Mouse (Mus musculus) liver, embryonic 14.5 days (tissue): ENCODE measurements around the gene Rab6a. TPM values are rescaled to one million over a fixed set of nuclear protein-coding genes. Genes with fewer than 3 reads are reported as not detected.

Experiments used
- ATAC-seq: fragments of 200-750 bp; cut with Nextera tagmentation; 2 replicates; pipeline ENCODE4 v1.8.0; 2017; ENCODE audit warnings: moderate number of reproducible peaks, mild to moderate bottlenecking, moderate library complexity; ENCODE audit not compliant: insufficient read depth
- DNase-seq, 3 experiments: peaks; one replicate each; pipeline ENCODE4 v3.0.0-alpha.2; 2012 to 2013; ENCODE audit warnings: low read depth in 3 of 3, low spot score in 3 of 3
- H3K27ac ChIP-seq: fragments of 300-500 bp; sonication (generic); 2 replicates; pipeline ENCODE4 v1.5.1; 2014; ENCODE audit warnings: moderate library complexity, mild to moderate bottlenecking, control low read depth, inconsistent platforms
- H3K27me3 ChIP-seq: fragments of 300-500 bp; sonication (generic); 2 replicates; pipeline ENCODE4 v1.6.1; 2014; ENCODE audit warnings: mild to moderate bottlenecking, low read length, moderate library complexity; ENCODE audit not compliant: control insufficient read depth, insufficient read depth
- H3K36me3 ChIP-seq: fragments of 300-500 bp; sonication (generic); replicated peaks from 2 replicates; pipeline ENCODE4 v1.6.1; 2014; ENCODE audit warnings: low read depth; ENCODE audit not compliant: control insufficient read depth, insufficient read depth
- H3K4me1 ChIP-seq, 2 experiments: fragments of 200-500 bp in 1 of 2; fragments of 300-500 bp in 1 of 2; sonication (generic) in 1 of 2; replicated peaks; 2 replicates each; pipeline ENCODE4 v1.6.1; 2012 to 2014; ENCODE audit warnings: antibody characterized with exemption in 1 of 2, inconsistent platforms in 1 of 2, low read length in 1 of 2; ENCODE audit not compliant: control insufficient read depth in 2 of 2, insufficient read depth in 2 of 2
- H3K4me2 ChIP-seq: fragments of 300-500 bp; sonication (generic); 2 replicates; pipeline ENCODE4 v1.6.1; 2014; ENCODE audit warnings: low read depth, mild to moderate bottlenecking, control low read depth, moderate library complexity
- H3K4me3 ChIP-seq, 2 experiments: fragments of 200-500 bp in 1 of 2; fragments of 300-500 bp in 1 of 2; sonication (generic) in 1 of 2; 2 replicates each; pipeline ENCODE4 v1.5.1; 2012 to 2014; ENCODE audit warnings: low read depth in 2 of 2, low read length in 2 of 2, mild to moderate bottlenecking in 2 of 2, control low read depth in 1 of 2, inconsistent platforms in 1 of 2, moderate library complexity in 1 of 2; ENCODE audit not compliant: insufficient read depth in 1 of 2
- H3K9ac ChIP-seq: fragments of 300-500 bp; sonication (generic); replicated peaks from 2 replicates; pipeline ENCODE4 v1.6.1; 2014; ENCODE audit warnings: mild to moderate bottlenecking, control low read depth, moderate library complexity
- H3K9me3 ChIP-seq: fragments of 300-500 bp; sonication (generic); 2 replicates; pipeline ENCODE4 v1.6.1; 2016; ENCODE audit warnings: low read length, mixed read lengths; ENCODE audit not compliant: control insufficient read depth
- CTCF ChIP-seq: IDR thresholded peaks from 2 replicates; pipeline ENCODE4 v1.5.1; 2016; ENCODE audit warnings: antibody characterized with exemption, low read depth, control low read depth
- EP300 ChIP-seq: IDR thresholded peaks from 2 replicates; pipeline ENCODE4 v1.6.1; 2016; ENCODE audit warnings: antibody characterized with exemption, low read depth
- WGBS: fragments of 180-500 bp; shearing (Covaris S2); extraction: QIAGEN DNeasy Blood & Tissue Kit; methylation state at CpG from one replicate; pipeline ENCODE4 v1.1.7; 2014; ENCODE audit not compliant: insufficient replicate concordance; 5-methylcytosine and 5-hydroxymethylcytosine counted together
- polyA plus RNA-seq, 2 experiments: library from polyadenylated mRNA; depleted of rRNA in 1 of 2; stranded (reverse) in 1 of 2; unstranded in 1 of 2; fragments of >200 nt; fragmentation: Nextera tagmentation in 1 of 2; extraction: Ambion mirVana in 1 of 2; gene quantifications; 2 replicates each; pipeline versions ENCODE4 v1.2.1 to v1.2.3; 2012 to 2014

Gene Rab6a
- polyA plus RNA-seq, 2 experiments = 24.3 to 39.8 TPM

- no peaks in the 10 kb centered on the region for H3K36me3 ChIP-seq
- H3K4me2 ChIP-seq = no peak overlapping the region
- H3K9me3 ChIP-seq = no peaks in the 10 kb centered on the region
- WGBS = 50% methylated on average over 2 of the region's 2 CpGs
- H3K27me3 ChIP-seq = no peaks in the 10 kb centered on the region
- no peak; the same call in 1 of the 2 replicates for ATAC-seq
- H3K4me1 ChIP-seq = peaks cover 2 to 8% of the 10 kb centered on the region in 2 experiments; a peak in 3 of 4 replicates
- TF ChIP-seq EP300 = no peak
- TF ChIP-seq CTCF = peak; percentile 70
- DNase-seq = no peak
- no peak overlapping the region for H3K4me3 ChIP-seq
- H3K9ac ChIP-seq = no peak overlapping the region
- H3K27ac ChIP-seq = no peak overlapping the region
Measured at GRCm38 (mm10) chr7:100622277-100622676, 15.1 kb downstream of the Rab6a start.

GRCm38 (mm10) chr7:100624538-100624937, 17.3 kb downstream of the Rab6a start:
- Histone ChIP-seq H3K4me1 (peaks cover 0 to 6% of the 10 kb centered on the region in 2 experiments; a peak in 3 of 4 replicates), H3K4me2 (no peak overlapping the region), H3K9me3 (no peaks in the 10 kb centered on the region), H3K9ac (no peak overlapping the region), H3K27me3 (no peaks in the 10 kb centered on the region), H3K27ac (no peak overlapping the region), H3K4me3 (no peak overlapping the region), H3K36me3 (peaks cover 5% of the 10 kb centered on the region)
- no peak for ATAC-seq
- DNase-seq = no peak
- no peak for TF ChIP-seq EP300
- WGBS = 73% methylated on average over 3 of the region's 3 CpGs

DNA sequence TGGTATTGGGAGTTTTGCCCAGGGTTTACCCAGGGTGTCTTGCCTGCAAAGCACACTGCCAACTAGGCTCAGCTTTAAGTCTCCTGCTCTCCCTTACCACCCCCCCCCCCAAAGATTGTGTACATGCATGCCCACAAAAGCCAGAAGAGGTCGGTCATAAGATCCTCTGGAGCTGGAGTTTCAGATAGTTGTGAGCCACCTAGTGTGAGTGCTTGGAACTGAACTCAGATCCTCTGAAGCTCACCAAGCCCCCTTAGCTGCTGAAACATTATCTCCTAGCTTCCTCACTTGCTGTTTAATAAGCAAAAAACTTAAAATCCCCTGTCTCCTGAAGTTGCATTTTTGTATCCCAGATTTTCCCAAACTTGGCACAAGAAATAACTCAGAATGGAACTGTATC, 30.4 kb downstream of the Rab6a start:
- DNase-seq (no peak), ATAC-seq (no peak)
- Histone ChIP-seq H3K4me3 (no peak overlapping the region), H3K4me1 (no peaks in the 10 kb centered on the region), H3K27me3 (no peaks in the 10 kb centered on the region), H3K27ac (no peak overlapping the region), H3K36me3 (peaks cover 10% of the 10 kb centered on the region), H3K4me2 (no peak overlapping the region), H3K9ac (no peak overlapping the region), H3K9me3 (no peaks in the 10 kb centered on the region)
- 10% methylated on average over 1 of the region's 1 CpGs for WGBS
- TF ChIP-seq EP300 = no peak
- TF ChIP-seq CTCF = peak; percentile 62

GRCm38 (mm10) chr7:100642413-100642812, 35.2 kb downstream of the Rab6a start:
- no peak overlapping the region for H3K4me3 ChIP-seq
- no peak for ATAC-seq
- 76% methylated on average over 4 of the region's 4 CpGs for WGBS
- H3K4me1 ChIP-seq = peaks cover 0 to 4% of the 10 kb centered on the region in 2 experiments; a peak in 2 of 4 replicates
- H3K9me3 ChIP-seq = no peaks in the 10 kb centered on the region
- no peak for DNase-seq
- H3K27me3 ChIP-seq = no peaks in the 10 kb centered on the region
- no peak overlapping the region for H3K4me2 ChIP-seq
- H3K9ac ChIP-seq = no peak overlapping the region
- TF ChIP-seq EP300 = no peak
- no peak for TF ChIP-seq CTCF
- peaks cover 3% of the 10 kb centered on the region for H3K36me3 ChIP-seq
- H3K27ac ChIP-seq = no peak overlapping the region

DNA sequence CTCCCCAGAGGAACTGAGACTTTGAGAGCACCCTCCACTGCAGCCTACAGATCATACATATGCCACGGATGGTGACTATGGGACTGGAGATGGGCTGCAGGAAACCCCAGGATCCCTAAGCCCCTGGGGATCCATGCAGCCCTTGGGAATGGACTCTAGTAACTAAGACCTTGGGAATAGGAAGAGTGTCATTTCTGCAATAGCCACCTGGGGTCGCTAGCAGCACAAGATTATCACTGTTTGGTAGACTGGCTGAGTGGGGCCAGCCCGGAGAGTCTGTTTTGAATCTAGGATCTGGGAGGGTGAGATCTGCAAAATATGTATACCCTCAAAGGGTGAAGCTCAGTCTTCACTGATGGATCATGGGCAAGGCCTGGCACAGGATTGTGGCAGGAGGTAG, 37.9 kb downstream of the Rab6a start:
- Histone ChIP-seq H3K4me2 (no peak overlapping the region), H3K9ac (no peak overlapping the region), H3K4me1 (peaks cover 0 to 4% of the 10 kb centered on the region in 2 experiments; a peak in 2 of 4 replicates), H3K27ac (no peak overlapping the region), H3K36me3 (peaks cover 3% of the 10 kb centered on the region), H3K4me3 (no peak overlapping the region), H3K9me3 (no peaks in the 10 kb centered on the region), H3K27me3 (no peaks in the 10 kb centered on the region)
- WGBS = 19% methylated on average over 3 of the region's 3 CpGs
- ATAC-seq (peak; percentile 52; the same call in 1 of the 2 replicates), DNase-seq (peak; percentile 42 to 51 (median 42))
- TF ChIP-seq CTCF = peak; percentile 84
- no peak for TF ChIP-seq EP300
